Mouse (Mus musculus) left cerebral cortex, adult 8-10 months (tissue): ENCODE measurements around the gene P2rx5. TPM values are rescaled to one million over a fixed set of nuclear protein-coding genes. Genes with fewer than 3 reads are reported as not detected.

ENCODE experiments used
- DNase-seq, 2 experiments: peaks; one replicate each; pipeline ENCODE4 v3.0.0; 2022; ENCODE audit warnings: low spot score in 2 of 2
- total RNA-seq, 4 experiments: library from RNA; stranded (reverse); gene quantifications; 2 replicates each; pipeline ENCODE4 v1.2.4; 2022

The P2rx5 gene
- 1 to 10 TPM in 2 of 4 experiments, under 1 TPM in 2; 0.70 to 1.4 (median 0.97) TPM for total RNA-seq

- no peak for DNase-seq
Measured at GRCm38 (mm10) chr11:73159957-73160810, at the start of gene P2rx5. P2rx5 (plus strand) TSS chr11:73160421.

GRCm38 (mm10) chr11:73111414-73111813 lies 48.8 kb upstream of the P2rx5 start:
- no peak for DNase-seq

GRCm38 (mm10) chr11:73126495-73126894 lies 33.7 kb upstream of the P2rx5 start:
- no peak for DNase-seq

DNA sequence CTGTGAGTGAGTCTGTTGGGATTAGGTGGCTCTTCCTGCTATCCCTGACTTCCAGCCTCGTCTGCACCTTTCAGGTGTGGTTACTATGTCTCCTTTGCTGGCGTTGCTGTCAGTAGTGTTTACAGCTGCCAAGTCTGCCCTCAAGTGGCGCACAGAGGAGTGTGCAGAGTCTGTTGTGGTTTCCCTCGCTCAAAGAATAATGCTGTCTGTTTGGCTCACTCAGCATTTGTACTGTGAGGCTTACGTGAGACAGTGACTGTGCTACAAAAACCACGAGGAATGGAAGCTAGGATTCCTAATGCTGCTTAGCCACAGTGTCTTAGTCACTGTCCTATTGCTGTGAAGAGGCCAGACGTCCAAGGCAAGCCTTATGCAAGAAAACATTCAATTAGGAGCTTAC lies 29.2 kb upstream of the P2rx5 start:
- DNase-seq, result no peak

DNA sequence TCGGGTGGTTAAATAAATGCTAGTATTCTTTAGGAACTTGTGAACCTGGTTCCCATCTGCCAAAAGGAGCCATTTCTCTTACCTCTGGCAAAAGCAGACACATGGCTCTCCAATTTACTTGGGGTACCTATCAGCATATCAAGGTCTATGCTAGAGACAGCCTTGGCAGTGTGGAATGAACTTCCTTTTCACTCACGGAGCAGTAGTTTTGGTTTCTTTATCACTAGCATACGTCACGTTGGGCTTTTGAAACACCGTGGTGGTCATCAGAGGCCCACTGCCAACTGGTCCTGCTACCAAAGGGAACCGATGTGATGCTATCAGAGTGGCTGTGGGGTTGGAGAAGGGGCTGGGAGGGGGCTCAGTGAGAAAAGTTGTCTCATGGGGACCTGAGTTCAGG lies 27.2 kb upstream of the P2rx5 start:
- no peak for DNase-seq

DNA sequence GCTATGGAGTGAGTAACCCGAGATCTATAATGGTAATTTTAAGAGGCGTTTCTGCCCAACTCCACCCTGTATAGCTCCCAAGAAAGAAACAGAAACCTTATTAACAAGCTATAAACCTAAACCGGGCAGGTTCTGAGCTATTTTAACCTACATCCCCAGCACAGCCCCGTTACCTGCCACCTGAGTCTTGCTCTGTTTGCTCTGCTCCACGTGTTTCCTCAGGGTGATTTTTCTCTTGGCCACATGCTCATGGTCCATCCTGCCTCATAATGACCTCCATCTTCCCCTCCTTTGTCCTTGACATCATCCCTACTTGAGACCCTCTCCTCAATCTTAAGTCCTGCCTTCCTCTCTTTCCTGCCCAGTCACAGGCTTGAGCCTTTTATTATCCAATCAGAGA lies 26.0 kb upstream of the P2rx5 start:
- DNase-seq, result no peak

DNA sequence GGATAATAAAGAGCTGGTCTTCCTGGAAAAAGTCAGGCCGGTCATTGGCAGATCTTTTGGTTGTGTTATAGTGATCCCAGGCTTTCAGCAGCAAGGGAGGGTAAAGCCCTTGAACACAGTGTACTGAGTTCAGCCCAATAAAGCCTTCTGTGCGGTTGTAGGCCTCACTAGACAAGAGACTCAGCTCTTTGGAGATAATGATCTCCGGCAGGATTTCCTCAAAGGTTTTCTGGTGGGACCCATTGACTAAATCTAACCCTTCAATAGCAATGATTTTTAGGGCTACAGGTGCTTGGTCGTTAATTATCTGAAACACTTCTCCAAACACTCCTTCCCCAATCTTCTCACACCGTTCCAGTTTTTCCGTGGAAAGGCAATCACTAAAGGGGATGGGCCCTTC lies 23.6 kb upstream of the P2rx5 start:
- DNase-seq, result no peak

GRCm38 (mm10) chr11:73137116-73137515 lies 23.1 kb upstream of the P2rx5 start:
- no peak for DNase-seq

GRCm38 (mm10) chr11:73137591-73138501 lies 22.4 kb upstream of the P2rx5 start, which contains the start of gene Haspin:
Haspin (minus strand) TSS chr11:73138294.
- DNase-seq, result peak; percentile 73 to 76

- DNase-seq, result no peak
Measured at GRCm38 (mm10) chr11:73144261-73144681, 15.9 kb upstream of the P2rx5 start.

DNA sequence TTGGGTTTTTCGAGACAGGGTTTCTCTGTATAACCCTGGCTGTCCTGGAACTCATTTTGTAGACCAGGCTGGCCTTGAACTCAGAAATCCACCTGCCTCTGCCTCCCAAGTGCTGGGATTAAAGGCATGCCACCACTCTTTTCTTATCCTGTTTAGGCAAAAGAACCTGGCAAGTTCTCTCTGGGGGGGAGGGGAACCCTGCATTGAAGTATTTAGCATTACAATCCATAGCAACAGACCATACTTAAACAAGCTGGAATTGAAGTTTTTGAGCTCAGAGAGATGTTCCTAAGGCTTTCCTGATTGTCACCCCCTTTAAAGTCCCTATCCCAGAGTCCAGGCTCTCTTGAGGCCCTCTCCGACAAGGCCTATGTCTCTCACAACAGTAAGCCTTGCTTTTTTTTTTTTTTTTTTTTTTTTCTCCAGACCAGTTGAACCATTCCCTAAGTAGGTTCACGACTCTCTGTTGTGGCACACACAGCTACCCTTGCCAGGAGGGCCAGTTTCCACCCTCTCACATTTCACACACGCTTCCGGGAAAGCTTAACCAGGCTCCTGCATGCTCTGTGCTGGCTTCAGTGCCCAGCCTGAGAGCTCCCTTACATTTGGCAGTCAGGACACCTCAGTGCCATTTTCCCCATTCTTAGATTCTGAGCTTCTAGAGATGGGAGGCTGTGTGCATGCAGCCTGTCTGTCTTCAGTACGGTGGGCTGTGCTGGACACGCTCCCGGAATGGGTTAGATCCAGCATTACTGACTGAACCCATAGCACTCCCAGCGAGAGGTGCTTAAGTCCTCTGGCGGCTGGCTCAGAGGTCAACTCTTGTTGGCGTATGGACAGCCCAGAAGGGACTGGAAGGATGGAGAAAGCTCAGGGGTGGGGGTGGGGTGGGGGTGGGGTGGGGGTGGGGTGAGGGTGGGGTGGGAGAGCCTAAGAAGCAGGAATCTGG lies 13.9 kb upstream of the P2rx5 start:
- DNase-seq, result no peak

DNA sequence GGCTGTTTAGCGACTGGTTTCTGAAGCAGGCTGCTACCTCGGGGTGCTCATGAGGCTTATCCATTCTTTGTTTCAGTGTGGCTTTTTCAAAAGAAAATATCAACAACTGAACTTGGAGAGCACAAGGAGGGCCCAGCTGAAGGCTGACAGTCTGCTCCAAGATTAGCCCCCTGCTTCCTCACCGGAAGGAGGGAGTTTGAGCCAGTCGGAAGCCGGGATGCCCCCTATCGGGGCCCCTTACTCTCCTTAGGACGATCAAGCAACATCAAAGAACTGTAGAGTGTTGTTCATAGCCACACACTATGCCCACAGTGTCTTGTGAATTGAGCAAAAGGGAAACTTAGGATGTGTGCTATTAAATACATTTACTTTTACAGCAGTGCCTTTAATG lies 13.3 kb upstream of the P2rx5 start:
- DNase-seq, result no peak

GRCm38 (mm10) chr11:73148209-73148608 lies 12.0 kb upstream of the P2rx5 start:
- DNase-seq, result no peak

GRCm38 (mm10) chr11:73155071-73155470 lies 5.2 kb upstream of the P2rx5 start:
- DNase-seq, result no peak

DNA sequence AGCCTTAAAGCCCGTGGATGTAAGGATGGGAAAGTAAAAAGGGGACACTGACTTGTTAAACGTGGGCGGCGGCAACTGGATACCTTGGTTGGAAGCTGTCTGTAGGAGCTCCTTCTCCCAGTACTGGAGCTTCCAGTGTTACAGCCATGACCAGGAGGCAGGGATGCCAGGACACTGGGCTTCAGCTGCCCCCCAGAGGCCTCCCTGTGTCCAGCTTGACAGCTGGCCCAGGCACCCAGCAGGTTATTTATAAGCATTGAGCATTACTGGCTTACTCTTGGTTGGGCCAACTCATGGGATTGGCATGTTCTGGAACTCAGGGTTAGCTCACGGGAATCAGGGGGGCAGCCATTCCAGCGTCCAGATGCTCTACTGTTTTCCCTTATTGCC lies 585 bp downstream of the P2rx5 start:
- no peak for DNase-seq

GRCm38 (mm10) chr11:73161616-73162015 lies 1.4 kb downstream of the P2rx5 start:
- DNase-seq, result no peak

DNA sequence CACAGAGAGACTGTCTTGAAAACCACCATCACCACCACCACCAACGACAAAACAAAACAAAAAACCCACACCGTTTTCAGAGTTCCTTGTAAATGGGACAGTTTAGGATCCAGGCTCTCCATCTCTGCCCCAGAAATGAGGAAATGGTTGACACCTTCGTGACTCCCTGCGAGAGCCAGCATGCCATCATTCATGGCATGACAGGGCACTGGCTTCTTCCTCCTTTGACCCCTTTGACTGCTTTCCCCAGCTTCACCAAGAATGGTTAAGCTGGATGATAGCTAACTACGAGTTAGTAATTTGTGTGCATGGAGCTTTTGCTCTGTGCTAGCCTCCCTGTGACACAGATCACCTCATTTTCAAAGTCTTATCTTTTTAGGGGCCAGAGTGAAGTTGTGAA lies 2.1 kb downstream of the P2rx5 start:
- DNase-seq, result no peak

DNA sequence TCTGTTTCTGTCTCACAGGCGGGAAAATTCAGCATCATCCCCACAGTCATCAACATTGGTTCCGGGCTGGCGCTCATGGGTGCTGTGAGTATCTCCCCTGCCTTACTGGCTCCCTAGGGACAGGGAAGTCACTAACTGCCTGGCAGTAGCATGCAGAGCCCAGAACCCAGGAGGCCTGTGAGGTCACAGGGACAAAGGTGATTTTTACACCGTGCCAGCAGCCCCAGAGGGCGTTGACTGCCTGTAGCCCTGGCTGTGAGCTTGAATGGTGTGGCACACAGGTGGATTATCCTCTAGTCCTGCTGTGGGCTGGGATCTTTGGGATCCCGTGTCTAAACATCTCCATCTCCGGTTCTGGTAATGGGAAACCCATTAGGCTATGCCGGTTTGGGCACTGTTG lies 7.8 kb downstream of the P2rx5 start:
- DNase-seq, result no peak

- DNase-seq, result no peak
Measured at GRCm38 (mm10) chr11:73168576-73168975, 8.4 kb downstream of the P2rx5 start.

DNA sequence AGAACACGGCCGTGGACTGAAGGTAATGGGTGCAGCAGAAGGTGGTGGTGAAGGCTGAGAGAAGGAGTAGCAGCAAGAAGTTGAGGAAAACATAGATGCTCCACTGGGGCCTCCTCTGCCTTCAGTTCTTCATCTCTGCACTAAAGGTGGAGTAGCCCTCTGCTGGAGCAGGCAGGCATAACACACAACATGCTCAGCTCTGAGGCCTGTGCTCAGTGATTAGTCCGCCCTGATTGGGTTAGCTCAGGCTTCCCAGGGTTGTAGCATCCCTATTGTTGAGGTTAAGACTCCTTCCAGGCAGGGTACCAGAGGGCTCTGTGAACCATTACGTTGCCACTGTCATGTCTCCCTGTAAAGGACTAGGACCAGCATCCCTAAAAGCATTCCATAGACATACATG lies 9.0 kb downstream of the P2rx5 start:
- peak in 1 of 2 experiments; percentile 18 for DNase-seq

GRCm38 (mm10) chr11:73172186-73172585 lies 12.0 kb downstream of the P2rx5 start:
- no peak for DNase-seq
